Comparison of ENCODE assay signal across 13 mouse cellular contexts in genomic region chr10:14168869-14169566, GRCm38 (mm10).
A peak's percentile ranks its signal among the peaks of the same experiment; 100 is the strongest.
DNase-seq lines count a peak whose midpoint lies in the region; TF ChIP-seq lines count a peak whose summit lies in the region.
"Had no signal": no experiment of that assay in that cellular context is flagged by ENCODE, and none has a peak within 500 bp of the region (broad histone marks: within the 10 kb centered on the region; RNA-seq: fewer than 3 reads in every experiment).

No protein-coding gene starts in this region.

- H3K4me1 ChIP-seq in kidney, adult 2 months (ENCODE audit: control insufficient read depth, insufficient read depth, low read length): no peaks in the 10 kb centered on the region
- H3K4me1 ChIP-seq: limb, embryonic 15.5 days had no signal

- WGBS in kidney, adult 2 months: 49% methylated on average over 5 of the region's 5 CpGs

- intact Hi-C loops in left cerebral cortex, postnatal 36 days (cut with DNase I): no loop called here

- no peaks in the 10 kb centered on the region for H3K27me3 ChIP-seq in kidney, adult 2 months (replicated peaks; ENCODE audit: control insufficient read depth, insufficient read depth, low read length)
- H3K27me3 ChIP-seq: CH12.LX; limb, embryonic 15.5 days had no signal

- peak; percentile 52 for DNase-seq in kidney, adult 2 months
- DNase-seq in kidney, postnatal 10 days: no peak
- DNase-seq in 416B (ENCODE audit: low read depth) (peak; percentile 8), adipocyte (ENCODE audit: low spot score) (peak; percentile 5)
- peak; percentile 35 for DNase-seq in lung, postnatal 10 days
- no peak for DNase-seq in right cerebral cortex, adult 2 months (ENCODE audit: low spot score in 2 of 2)
- DNase-seq in left cerebral cortex, postnatal 36 days (ENCODE audit: low spot score in 2 of 2): no peak
- DNase-seq: cerebellum, adult 11-12 months; cerebellum, postnatal 25 days; heart, postnatal 36 days had no signal

- no peaks in the 10 kb centered on the region for H3K36me3 ChIP-seq in kidney, adult 2 months (ENCODE audit: control insufficient read depth, insufficient read depth, low read length)
- H3K36me3 ChIP-seq: limb, embryonic 15.5 days; midbrain, embryonic 10.5 days had no signal

- H3K27ac ChIP-seq in kidney, adult 2 months (ENCODE audit: insufficient read depth, low read depth, low read length): no peak overlapping the region
- H3K27ac ChIP-seq: limb, embryonic 15.5 days; midbrain, embryonic 10.5 days had no signal

- no peak for TF ChIP-seq POLR2A in kidney, adult 2 months (IDR thresholded peaks at IDR 0.05; ENCODE audit: low read depth, low read length)

- no peak for TF ChIP-seq CTCF in kidney, adult 2 months (conservative IDR thresholded peaks at IDR 0.05; ENCODE audit: insufficient read depth, insufficient read length, low read depth, low read length)

- no peak overlapping the region for H3K4me3 ChIP-seq in kidney, adult 2 months (ENCODE audit: insufficient read depth, low read depth, low read length)
- H3K4me3 ChIP-seq: limb, embryonic 15.5 days; midbrain, embryonic 10.5 days had no signal

Comparison
In these comparisons a context has a peak if more than half of its experiments do, and no peak if none do; other contexts are left out.
1. DNase-seq: peak in kidney, adult 2 months (single experiment), 416B (single experiment), adipocyte (single experiment) and lung, postnatal 10 days (single experiment); none in kidney, postnatal 10 days (single experiment), right cerebral cortex, adult 2 months (0 of 2) and left cerebral cortex, postnatal 36 days (0 of 2).